Mouse (Mus musculus) spleen, postnatal 14 days (tissue): Measurements from ENCODE around the gene Tmem132d.

ENCODE experiments used
- DNase-seq, 2 experiments: peaks; one replicate each; pipeline ENCODE4 v3.0.0; 2021 to 2022; ENCODE audit warnings: low spot score in 2 of 2

Tmem132d gene

DNA sequence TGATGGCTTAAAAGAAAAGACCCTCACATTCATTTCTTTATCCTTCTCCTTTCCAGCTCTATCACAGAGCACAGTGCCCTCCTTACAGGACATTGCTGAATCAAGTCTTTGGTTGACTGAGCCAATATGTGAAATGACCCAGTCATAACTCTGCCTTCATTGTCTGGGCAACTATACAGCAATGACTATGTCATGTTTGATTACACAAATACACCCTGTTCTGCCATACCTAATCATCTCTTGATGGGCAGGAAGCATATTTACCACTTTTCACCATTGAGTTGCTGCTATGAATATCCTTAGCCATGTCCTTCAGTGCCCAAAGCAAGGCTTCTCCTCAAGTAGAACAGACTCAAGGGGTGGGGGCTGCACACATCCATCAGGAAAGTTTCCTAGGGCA lies 214.6 kb downstream of the Tmem132d start:
- no peak for DNase-seq

DNA sequence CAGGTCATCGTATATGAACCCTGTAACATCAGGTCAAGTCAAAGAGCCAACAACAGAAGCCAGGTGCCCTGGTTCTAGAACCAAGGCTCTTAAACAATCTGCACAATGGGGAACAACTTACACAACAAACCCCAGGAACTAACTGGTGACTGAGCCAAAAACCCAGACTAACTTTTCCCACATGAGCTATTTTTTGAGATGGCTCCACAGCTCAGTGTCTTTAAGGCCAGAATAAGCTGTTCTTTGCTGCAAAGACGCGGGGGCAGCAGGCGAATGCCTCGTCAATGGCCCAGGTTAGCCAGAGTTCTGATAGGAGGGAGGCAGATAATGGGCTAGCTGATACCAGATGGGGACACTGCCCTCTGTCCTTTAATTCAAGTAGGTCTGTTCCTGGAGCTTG lies 221.8 kb downstream of the Tmem132d start:
- DNase-seq = no peak

DNA sequence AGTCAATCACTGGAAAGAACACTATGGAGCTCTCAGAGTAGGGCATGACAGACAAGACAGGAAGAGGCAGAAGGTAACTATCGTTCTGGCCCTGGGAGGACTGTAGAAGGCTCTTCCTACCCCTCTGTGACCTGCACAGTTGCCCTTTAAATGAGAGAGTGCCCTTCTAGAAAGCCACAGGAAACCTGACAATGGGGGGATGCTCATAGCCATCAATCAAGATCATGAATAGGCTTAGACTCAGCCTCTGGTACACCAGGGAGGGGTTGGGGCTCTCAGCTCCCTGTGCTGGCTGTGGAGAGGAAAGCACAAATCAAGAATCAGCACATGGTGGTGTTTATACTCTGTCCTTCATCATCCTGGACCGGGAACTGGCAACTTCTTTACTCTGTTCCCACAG lies 227.2 kb downstream of the Tmem132d start:
- no peak for DNase-seq

DNA sequence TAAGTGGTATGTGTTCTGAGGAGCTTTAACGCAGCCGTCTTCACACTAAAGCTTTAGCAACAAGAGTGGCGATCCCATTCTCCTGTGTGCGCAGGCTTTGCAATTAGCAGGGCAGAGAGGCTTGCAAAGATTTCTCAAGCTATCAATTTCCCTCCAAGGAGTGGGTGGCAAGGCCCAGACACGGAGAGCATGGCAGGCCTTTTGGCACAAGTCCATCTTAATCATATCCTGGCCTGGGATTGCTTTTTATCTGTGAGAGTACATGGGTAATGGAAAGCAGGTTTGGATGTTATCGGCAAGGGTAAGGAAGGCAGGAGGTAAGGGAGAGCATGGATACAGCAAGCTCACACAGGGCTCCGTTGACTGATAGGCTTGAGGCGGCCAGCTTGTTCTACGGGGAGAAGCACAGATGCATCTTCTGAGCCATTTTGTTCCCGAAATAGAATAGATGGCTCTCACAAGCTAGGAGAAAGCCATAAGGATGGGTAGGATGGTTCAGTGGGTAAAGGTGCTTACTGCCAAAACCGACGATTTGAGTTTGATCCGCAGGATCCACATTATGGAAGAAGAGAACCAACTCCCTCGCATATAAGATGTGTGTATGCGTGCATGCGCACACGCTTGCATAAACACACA lies 228.1 kb downstream of the Tmem132d start:
- no peak for DNase-seq

DNA sequence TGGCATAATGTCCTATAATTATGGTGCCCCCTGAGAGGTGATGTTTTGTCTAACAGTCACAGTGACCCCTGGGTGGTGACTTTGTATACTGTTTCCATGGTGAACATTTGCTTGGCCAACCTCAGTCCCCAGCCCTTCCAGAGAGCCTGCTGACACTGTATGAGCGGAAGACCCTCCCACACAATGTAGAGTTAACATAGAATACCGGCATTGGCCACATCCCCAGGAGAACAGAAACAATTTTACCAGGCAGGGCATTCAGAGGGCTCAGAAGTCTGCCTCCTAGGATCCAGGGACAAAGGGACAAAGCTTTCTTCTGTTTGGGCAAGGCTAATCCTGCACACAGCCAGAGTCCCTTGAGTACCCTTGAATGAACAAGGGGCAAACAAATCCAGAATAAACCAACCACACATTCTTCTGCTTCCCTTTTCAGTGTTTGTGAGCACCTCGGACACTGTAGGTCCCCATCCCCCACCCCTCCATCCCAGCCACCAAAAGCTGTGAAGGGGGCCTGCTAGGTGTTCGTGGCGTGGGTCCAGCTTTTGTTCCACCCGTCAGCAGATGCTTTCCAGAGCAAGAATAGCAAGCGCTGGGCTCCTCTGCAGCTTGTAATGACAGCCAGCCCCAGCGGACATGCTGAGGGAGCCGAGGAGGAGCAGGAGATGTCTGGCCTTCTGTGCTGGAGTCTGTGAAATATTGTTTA lies 228.8 kb downstream of the Tmem132d start:
- DNase-seq = no peak

DNA sequence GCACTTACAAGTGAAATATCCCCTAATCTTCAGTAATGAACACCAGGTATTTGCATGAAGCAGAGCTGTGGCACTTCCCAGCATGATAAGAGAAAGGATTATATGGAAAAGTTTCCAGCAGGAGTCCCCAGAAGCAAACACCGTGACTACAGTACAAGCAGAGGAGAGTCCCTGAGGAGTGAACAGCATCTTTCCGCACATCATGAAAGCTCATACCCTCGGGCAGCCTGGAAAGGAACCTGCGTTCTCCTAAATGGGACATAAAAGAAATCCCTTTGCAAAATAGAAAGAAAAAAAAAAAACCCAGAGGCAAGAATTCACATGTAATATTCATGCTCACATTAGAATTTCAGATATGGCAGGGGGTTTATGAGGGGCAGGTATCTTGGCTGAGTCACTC lies 238.8 kb downstream of the Tmem132d start:
- DNase-seq = no peak

DNA sequence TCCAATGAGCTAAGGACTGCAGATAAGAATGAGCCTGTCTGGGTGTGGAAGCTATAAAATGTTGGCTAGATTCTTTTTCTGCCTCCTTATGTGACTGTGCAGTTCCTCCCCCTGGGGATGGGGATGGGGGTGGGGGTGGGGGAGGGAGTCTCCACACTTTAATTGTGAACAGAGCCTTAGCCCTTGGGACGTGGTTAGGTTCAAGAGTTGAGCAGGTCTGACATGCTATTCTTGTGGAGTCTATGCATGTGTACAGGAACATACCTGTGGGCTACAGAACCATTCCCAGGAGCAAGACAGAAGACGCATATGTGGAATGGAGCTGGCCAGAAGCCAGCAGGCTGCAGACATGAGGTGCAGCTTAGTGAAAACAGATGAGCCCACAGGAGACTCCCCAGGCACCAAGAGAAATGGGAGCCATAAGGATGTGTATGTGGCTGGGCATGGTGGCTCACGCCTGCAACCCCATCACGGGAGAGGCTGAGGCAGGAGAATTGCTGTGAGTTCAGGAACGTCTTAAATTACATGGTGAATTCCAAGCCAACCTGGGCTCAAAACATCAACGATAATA lies 240.3 kb downstream of the Tmem132d start:
- no peak for DNase-seq

DNA sequence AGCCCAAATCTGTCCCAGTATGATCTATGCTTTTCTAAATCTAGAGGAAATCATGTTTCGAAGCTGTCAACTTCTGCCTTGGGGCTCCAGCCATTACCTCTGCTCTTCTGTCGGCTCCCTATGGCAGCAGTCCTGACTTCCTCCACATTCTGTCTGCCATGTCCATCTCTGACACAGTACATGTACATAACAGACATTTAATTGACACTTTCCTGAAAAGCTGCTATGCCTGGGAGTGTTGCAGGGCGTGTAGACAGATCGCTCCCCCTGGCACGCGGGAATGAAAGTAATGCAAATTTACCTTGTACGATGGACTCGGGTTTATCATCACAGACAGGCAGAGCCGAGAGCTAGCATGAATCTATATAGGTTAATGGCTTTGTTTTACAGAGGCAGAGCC lies 241.2 kb downstream of the Tmem132d start:
- no peak for DNase-seq

DNA sequence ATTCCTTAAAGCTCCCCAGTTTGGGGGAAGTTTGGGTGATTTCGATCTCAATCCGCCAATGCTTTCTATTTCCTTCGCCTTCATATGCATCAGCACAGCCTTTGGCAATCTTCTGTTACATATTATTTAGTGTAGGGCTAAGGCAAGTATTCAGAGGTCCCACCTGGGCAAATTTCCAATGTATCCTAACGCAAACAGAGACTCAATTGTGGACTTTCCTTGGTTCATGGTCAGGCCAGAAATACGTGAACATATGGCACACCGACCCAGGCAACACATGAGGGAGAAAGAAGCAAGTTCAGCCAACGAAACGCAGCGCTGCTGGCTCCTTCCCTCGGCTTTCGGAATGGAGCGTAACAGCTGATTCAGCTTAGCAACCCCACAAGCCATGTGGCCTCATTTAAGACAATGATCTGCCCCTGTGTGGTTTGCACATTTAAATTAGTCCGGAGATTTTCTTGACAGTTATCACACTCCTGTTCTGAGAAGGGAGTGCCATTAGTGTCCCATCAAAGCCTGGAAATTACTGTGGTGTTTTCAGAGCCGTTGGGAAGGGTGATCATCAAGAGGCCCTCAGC lies 242.5 kb downstream of the Tmem132d start:
- DNase-seq = no peak

DNA sequence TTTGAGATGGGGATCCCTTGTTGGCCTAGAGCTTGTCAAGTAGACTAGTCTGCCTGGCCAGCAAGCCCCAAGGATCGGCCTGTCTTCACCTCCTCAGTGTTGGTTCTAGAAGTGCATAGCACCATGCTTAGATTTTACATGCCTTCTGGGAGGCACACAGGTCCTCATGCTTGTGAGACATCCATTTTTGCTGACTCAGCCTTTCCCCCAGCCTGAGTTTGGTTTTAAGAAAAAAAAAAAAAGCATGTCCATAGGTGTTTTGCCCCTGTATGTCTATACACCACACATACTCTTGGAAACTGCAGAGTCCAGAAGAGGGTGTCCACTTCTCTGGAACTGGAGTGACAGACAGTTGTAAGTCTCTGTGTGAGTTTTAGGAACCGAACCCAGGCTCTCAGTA lies 256.6 kb downstream of the Tmem132d start:
- DNase-seq = no peak

DNA sequence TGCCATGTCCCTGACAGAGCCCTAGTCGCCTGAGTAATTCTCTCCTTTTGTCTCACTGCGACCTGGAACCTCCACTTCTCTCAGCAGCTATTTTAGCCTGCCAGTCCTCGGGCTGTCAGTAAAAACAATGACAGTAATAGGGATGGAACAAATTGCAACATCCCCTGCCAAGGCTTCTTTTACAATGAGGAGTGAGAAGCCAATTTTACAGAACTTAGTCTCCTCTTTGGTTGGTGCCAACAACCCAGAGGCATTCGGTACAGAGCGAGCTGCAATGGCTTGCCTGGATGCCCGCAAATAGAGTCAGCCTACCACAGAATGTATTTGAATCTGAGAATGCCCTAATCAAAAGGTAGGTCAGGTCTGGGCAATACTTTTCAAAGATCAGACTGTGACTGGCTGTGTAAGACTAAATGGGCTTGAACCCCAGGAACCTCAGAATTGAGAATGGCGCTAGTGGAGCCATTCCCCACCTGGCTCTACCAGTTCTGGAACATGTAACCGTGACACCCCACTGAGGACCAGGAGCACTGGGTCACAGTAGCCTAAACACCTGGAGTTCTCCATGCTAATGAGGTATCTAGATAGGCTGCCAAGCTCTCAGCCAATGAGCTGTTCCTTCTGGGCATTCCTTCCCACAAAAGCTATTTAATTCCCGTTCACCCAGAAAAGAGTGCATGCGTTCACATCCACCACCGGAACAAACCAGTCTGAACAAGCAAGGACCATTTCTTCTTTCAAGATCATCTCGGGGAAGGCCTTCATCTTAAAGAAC lies 273.8 kb downstream of the Tmem132d start:
- DNase-seq = no peak

DNA sequence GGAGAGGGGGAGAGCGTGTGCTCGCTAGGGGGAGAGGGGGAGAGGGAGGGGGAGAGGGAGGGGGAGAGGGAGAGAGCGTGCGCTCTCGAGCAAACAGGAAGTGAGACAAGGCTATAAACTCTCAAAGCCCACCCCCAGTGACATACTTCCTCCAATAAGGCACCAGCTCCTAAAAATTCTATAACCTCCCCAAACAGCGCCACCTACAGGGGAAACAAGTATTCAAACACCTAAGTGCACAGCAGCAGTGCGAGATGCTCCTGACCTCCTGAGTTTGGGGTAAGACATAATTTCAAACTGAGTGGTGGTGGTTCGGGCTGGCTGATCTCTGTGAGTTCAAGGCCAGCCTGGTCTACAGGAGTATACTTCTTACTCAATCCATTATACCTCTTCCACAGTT lies 281.4 kb downstream of the Tmem132d start:
- no peak for DNase-seq

DNA sequence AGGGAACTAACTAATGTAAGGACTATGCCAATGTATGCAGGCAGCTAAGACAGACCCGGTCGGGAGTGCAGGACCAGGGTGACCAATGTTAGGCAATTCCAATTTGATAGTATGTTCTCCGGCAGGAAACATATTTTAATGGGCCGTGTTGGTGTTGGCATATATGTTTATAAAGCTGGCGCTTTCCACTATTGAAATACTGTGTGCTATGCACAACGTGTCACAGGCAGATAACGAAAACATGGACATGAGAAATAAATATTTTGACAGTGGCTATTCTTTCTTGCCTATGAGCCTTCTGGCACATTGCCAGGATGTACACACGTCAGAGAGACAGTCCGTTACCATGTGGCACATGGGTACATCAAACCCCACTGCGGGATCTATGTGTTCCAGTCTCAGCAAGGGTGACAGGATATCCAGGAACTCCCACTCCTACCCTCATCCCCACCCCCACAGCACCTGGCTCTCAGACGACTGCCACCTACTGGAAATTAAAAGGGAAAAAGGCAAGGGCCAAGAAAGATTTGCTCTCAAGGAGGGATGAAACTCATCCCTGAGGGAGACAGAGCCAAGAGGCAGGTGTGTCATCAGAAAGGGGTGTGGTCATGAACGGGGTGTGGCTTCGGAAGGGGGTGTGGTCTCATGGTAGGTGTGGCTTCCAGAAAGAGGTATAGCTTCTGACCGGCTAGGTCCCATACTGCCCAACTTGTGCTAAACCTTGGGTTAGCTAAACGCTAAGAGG lies 285.8 kb downstream of the Tmem132d start:
- DNase-seq = no peak

DNA sequence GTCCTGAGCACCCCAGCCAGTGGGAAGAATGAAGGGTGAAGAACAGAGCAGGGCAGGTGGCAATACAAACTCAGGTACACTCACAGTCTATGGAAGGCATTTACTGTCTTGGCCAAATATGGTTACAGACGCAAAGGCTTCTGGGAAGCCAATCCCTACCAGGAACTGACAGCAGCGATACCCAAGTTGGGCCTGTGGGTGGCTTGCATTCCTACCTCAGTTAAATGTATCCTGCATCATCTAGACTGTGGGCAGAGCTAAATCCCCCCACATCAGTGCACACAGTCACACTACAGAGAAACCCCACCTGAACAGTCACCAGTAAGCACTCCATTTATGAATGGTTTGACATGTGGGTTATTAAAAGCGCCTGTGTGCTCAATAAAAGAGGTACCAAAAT lies 288.1 kb downstream of the Tmem132d start:
- no peak for DNase-seq

DNA sequence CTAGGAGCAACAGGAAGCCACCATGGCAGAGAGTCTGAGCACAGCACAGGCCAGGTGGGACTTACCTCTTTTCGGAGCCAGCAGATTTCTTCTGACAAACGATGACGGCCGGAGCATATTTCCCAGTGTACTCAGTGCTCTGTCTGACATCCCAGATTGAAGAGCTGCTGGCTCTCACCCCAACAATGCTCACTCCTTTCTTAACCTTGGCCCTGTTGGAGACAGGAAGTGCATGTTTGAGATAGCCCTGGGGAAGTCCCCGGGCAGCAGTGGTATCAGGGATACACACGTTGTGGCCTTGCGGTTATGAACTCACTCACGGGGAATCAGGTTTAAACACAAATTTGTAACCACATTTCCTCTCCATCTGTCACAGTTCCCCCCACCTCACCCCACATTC lies 296.1 kb downstream of the Tmem132d start:
- no peak for DNase-seq

DNA sequence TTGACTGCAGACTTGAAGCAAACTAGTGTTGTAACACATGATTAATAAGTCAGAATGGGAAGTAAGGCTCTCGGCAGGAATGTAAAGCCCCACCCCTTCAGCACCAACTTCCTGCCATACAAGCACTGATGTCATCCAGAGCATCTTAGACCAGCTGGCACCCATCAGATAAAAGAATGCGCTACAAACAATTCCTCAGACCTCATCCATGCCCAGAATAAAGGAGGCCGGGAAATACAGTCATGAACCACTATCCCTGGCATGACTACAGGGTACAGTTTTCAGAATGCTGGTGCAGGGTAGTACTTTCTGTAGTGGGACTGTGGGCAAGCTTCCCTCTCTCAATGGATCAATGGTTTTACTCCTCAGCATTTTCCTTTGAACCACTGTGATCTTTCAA lies 310.2 kb downstream of the Tmem132d start:
- DNase-seq = no peak

DNA sequence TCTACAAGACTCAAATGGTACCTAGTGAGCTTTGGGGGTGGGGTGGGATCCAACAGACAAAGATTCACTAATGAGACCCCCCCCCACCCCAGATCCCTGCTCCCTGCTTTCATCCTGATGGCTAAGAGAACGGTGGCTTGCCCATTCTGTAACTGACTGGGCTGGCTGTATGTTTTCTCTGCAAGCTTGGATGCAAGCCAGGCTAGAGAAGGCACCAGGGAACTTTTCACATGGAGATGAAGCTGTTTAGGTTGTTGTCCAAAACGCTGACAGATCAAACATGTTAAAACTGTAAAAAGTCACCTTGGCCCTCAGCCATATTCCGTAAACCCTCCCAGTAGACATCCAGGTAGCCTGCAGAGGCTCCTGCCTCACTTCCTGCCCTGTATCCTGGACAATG lies 313.7 kb downstream of the Tmem132d start:
- no peak for DNase-seq

DNA sequence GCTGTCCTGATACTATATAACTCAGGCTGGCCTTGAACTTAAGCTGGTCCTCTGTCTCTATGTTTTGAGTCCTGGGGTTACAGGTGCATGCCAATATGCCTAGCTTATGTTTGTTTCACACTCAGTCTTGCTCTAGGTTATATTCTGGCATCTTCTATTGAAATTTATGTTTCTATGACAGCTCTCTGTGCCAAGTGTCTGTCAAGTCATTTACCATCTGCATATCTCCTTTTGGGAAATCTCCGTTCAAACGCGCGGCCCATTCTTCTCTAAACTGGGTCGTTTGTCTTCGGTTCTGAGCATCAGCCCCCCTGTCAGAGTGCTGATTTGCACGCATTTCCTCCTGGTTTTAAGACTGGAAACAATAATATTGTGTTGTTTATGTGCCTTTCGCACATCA lies 319.8 kb downstream of the Tmem132d start:
- DNase-seq = no peak

DNA sequence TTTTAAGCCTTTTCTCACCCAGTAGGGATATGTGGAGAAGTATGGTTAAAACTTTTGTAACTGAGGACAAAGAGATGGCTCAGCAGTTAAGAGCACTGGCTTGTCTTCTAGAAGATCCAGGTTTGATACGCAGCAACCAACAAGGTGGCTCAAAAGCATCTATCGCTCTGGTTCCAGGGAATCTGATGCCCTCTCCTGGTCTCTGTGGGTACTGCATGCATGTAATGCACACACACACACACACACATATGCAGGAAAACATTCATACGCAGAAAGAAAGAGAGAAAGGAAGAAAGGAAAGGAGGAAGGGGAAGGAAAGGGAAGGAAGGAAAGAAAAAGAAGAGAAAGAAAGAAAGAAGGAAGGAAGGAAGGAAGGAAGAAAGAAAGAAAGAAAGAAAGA lies 320.4 kb downstream of the Tmem132d start:
- no peak for DNase-seq

DNA sequence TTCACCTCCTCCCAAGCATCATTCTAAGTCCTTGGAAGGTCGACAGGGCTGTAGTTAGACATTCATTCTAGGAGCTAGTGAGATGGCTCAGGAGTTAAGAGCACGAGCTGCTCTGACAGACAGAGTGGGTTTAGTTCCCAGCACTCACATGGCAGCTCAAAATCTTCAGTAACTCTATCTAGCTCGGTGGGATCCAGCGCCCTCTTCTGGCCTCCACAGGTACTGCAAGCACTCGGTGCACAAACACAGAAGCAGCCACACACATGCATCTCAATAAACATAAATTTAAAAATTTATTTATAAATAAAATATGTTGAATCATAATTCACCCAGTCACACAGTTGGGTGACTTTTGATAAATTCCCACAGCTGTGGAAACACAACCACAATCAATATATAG lies 321.2 kb downstream of the Tmem132d start:
- no peak for DNase-seq

DNA sequence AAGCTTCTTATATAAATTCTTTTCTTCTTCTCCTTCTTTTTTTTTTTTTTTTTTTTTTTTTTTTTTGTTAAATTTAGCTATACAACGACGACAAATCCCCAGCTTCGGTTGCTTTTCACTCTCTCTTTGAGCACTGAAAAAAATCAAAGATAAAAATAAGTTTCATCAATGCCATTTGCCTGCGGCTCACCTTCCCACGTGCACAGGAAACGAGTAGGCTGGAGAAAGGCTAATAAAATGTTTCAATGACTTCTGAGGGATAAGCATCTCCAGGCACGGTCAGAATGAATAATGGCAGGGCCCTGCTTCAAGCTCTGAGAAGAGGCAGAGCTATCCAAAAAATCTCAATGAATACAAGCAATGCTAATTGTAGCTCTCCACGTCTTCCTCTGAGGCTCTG lies 330.3 kb downstream of the Tmem132d start:
- no peak for DNase-seq

DNA sequence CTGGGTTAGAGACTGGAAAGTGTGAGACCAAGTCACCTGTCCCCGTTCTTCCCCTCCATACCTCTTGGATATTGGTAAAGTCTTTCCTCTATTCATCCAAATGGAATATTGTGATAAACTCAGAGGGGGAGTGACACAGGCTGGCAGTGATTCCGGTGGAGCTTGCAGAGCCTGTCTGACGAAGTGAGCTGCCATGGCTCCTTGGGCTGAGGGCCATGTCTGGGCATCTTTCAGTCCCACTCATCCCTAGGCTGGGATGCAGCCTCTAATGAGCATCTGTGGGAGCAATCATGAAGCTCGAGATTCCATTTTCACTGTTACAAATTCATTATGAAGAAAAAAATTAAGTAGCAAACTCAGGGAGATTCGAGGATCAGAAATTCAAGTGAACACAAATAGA lies 332.5 kb downstream of the Tmem132d start:
- DNase-seq = no peak
